Mouse (Mus musculus) liver, postnatal 0 days (tissue): ENCODE data around the gene Mtcl1. TPM values are rescaled to one million over a fixed set of nuclear protein-coding genes. Genes with fewer than 3 reads are reported as not detected.

ENCODE experiments used
- ATAC-seq: fragments of 200-750 bp; cut with Nextera tagmentation; 2 replicates; pipeline ENCODE4 v1.8.0; 2017; ENCODE audit warnings: mild to moderate bottlenecking, moderate library complexity
- DNase-seq: peaks from one replicate; pipeline ENCODE4 v3.0.0-alpha.2; 2016
- H3K27ac ChIP-seq: fragments of 300-500 bp; sonication (generic); 2 replicates; pipeline ENCODE4 v1.5.1; 2014; ENCODE audit warnings: antibody characterized with exemption, moderate library complexity, mild to moderate bottlenecking, low read depth
- H3K27me3 ChIP-seq: fragments of 300-500 bp; sonication (generic); 2 replicates; pipeline ENCODE4 v1.6.1; 2014; ENCODE audit warnings: low read length, control low read depth, mixed read lengths; ENCODE audit not compliant: insufficient read depth
- H3K36me3 ChIP-seq: fragments of 300-500 bp; sonication (generic); replicated peaks from 2 replicates; pipeline ENCODE4 v1.6.1; 2014; ENCODE audit warnings: mild to moderate bottlenecking, control low read depth, low read length, moderate library complexity, mixed read lengths; ENCODE audit not compliant: insufficient read depth
- H3K4me1 ChIP-seq: fragments of 300-500 bp; sonication (generic); 2 replicates; pipeline ENCODE4 v1.6.1; 2014; ENCODE audit warnings: antibody characterized with exemption, mild to moderate bottlenecking, control low read depth; ENCODE audit not compliant: insufficient read depth
- H3K4me2 ChIP-seq: fragments of 300-500 bp; sonication (generic); 2 replicates; pipeline ENCODE4 v1.6.1; 2014; ENCODE audit warnings: low read depth, mild to moderate bottlenecking, low read length, moderate library complexity, mixed read lengths
- H3K4me3 ChIP-seq: fragments of 300-500 bp; sonication (generic); 2 replicates; pipeline ENCODE4 v1.5.1; 2014; ENCODE audit warnings: low read depth, low read length
- H3K9ac ChIP-seq: fragments of 300-500 bp; sonication (generic); replicated peaks from 2 replicates; pipeline ENCODE4 v1.6.1; 2014; ENCODE audit warnings: mild to moderate bottlenecking, moderate library complexity
- H3K9me3 ChIP-seq: fragments of 300-500 bp; sonication (generic); 2 replicates; pipeline ENCODE4 v1.6.1; 2016; ENCODE audit warnings: mild to moderate bottlenecking, control low read depth, low read length, mixed read lengths
- CTCF ChIP-seq: sonication (generic); IDR thresholded peaks from 2 replicates; pipeline ENCODE4 v1.5.1; 2016; ENCODE audit warnings: antibody characterized with exemption, low read depth
- EP300 ChIP-seq: IDR thresholded peaks from 2 replicates; pipeline ENCODE4 v1.6.1; 2016; ENCODE audit warnings: antibody characterized with exemption, low read depth, mild to moderate bottlenecking
- WGBS: fragments of 180-500 bp; shearing (Covaris S2); extraction: QIAGEN DNeasy Blood & Tissue Kit; methylation state at CpG from one replicate; pipeline ENCODE4 v1.1.7; 2014; ENCODE audit not compliant: insufficient replicate concordance; 5-methylcytosine and 5-hydroxymethylcytosine counted together
- polyA plus RNA-seq: library from polyadenylated mRNA; unstranded; fragments of >200 nt; fragmentation: Nextera tagmentation; extraction: Ambion mirVana; gene quantifications from 2 replicates; pipeline ENCODE4 v1.2.1, GENCODE M21; 2015

Gene Mtcl1
- 0.13 and 0.14 TPM in 2 replicates for polyA plus RNA-seq

DNA sequence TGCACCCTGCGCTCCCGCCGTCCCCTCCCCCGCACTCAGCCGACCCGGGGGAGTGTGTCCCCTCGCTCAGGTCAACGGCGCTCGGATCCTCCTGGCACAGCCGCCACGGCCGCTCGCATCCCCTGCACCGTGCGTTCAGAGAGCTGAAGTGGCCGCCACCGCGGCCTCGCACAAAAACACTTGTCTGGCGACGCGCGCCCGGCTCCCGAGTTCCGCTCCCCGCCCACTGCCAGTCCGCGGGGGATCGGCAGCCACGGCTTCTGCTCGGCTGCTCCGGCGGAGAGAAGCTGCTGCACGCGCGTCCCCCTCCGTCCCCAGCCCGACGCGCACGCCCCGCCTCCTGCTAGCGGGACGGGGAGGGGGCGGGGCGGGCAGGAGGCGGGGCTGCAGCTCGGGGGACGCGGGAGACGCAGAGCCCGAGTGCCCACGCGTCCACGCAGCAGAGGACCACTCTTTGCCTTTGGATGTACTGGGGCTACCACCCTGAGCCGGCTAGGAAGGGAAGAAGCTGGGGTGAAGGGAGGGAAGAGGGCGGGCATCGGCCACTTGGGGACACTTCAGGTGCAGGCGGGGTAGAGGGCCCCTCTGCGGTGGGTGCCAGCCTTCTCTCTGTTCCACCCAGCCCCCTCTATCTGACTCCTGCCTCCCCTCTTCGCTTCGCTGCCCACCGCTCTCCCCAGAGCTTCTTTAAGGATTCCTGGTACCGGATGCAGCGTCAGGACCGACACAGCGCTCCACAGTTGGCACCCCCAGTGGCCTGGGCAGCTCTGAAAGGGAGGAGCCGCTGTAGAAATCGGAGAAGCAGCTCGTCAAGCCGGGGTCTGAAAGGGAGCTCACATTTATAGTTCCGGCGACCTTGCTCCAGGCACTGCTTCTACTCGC lies at the start of gene Mtcl1:
Mtcl1 (minus strand) TSS at position 291 of the 882 bp plus-strand sequence.
- ATAC-seq (peak; percentile 38; the same call in 1 of the 2 replicates), DNase-seq (peak; percentile 47)
- no peak within 1 kb of the TSS for H3K9ac ChIP-seq
- H3K27ac ChIP-seq = no peak within 1 kb of the TSS
- WGBS = 1% methylated on average over 64 of the region's 76 CpGs
- peaks cover 9% of the 10 kb centered on the region; the same call in 1 of the 2 replicates for H3K4me1 ChIP-seq
- H3K9me3 ChIP-seq = no peaks in the 10 kb centered on the region
- TF ChIP-seq EP300 (no peak), CTCF (no peak)
- no peaks in the 10 kb centered on the region for H3K36me3 ChIP-seq
- H3K4me3 ChIP-seq = peak within 1 kb of the TSS; percentile 58
- H3K4me2 ChIP-seq = peak within 1 kb of the TSS; percentile 86
- peaks cover 62% of the 10 kb centered on the region for H3K27me3 ChIP-seq

DNA sequence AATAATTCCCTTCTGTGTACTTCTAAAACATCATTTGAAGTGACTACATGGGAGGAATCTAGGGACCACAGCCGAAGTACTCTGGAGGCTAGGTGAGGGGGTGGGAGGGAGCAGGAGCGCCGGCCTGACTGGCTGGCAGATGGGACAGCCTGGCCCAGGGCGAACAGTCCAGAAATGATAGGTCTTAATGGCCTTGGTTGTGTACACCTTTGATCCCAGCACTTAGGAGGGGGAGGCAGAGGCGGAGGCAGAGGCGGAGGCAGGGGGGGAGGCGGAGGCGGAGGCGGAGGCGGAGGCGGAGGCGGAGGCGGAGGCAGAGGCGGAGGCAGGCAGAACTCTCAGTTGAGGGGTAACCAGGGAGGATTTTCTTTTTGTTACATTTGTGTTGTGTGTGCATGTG lies 49.0 kb upstream of the Mtcl1 start:
- no peaks in the 10 kb centered on the region for H3K9me3 ChIP-seq
- WGBS = 74% methylated on average over 14 of the region's 14 CpGs
- H3K4me1 ChIP-seq = no peaks in the 10 kb centered on the region
- H3K27ac ChIP-seq = no peak overlapping the region
- H3K4me3 ChIP-seq = no peak overlapping the region
- H3K4me2 ChIP-seq = no peak overlapping the region
- DNase-seq (no peak), ATAC-seq (no peak)
- peaks cover 48% of the 10 kb centered on the region for H3K36me3 ChIP-seq
- H3K9ac ChIP-seq = no peak overlapping the region
- TF ChIP-seq CTCF = no peak
- TF ChIP-seq EP300 = no peak
- no peaks in the 10 kb centered on the region for H3K27me3 ChIP-seq

DNA sequence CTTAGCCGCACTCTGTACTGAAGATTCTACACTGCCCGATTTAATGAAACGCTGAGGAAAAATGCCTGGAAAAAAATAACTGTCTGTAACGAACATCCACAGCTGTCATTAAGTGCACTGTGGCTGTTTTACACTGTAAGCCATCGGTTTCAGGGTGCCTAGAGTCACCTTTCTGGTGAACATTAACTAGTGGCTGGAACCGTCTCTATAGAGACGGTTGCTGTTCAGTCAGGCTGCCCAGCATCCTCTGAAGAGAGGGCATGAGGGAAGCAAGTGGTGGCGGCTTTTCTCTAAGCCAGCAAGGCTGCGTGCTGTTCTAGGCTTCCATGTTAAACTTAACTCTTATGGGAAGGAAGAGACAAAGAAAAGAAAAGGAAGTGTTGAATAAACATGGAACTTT lies 47.0 kb upstream of the Mtcl1 start:
- Histone ChIP-seq H3K4me1 (no peaks in the 10 kb centered on the region), H3K36me3 (peaks cover 48% of the 10 kb centered on the region), H3K4me3 (no peak overlapping the region), H3K27ac (no peak overlapping the region), H3K9ac (no peak overlapping the region), H3K4me2 (no peak overlapping the region), H3K9me3 (no peaks in the 10 kb centered on the region), H3K27me3 (no peaks in the 10 kb centered on the region)
- WGBS = 74% methylated on average over 9 of the region's 9 CpGs
- DNase-seq = no peak
- TF ChIP-seq EP300 (no peak), CTCF (no peak)
- ATAC-seq = no peak

DNA sequence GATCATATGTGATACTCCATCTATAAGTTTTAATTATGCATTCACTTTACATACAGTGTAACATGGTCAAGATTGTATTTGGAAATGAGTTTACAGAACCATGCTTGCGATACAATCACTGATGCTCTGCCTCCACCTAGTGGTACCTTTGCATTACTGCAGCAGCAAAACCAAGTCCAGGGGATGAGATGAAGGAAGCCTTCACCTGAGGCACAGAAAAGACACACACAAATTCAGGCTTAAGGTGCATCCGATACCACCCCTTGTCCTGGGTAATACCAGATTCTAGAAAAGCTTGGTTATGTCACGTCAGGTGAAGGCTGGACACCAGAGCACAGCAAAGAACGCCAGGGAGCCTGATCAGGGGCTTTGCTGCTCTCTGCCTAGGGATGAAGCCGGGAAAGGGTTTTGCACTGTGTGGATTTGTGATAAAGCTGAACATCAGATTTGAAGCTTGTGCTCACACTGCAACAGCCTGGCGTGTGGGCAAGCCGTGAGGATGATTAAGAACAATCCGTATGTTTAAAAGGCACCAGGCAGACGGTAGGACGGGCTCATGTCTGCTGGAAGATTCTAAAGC lies 40.6 kb upstream of the Mtcl1 start:
- ATAC-seq (no peak), DNase-seq (peak; percentile 39)
- no peak overlapping the region for H3K27ac ChIP-seq
- TF ChIP-seq EP300 (no peak), CTCF (peak; percentile 97)
- no peaks in the 10 kb centered on the region for H3K4me1 ChIP-seq
- H3K4me2 ChIP-seq = no peak overlapping the region
- no peak overlapping the region for H3K9ac ChIP-seq
- no peak overlapping the region for H3K4me3 ChIP-seq
- H3K36me3 ChIP-seq = peaks cover 10% of the 10 kb centered on the region
- no peaks in the 10 kb centered on the region for H3K9me3 ChIP-seq
- H3K27me3 ChIP-seq = 0 out of 2 replicates have a peak, but pooled peaks cover 4% of the 10 kb centered on the region
- 41% methylated on average over 10 of the region's 10 CpGs for WGBS

- ATAC-seq (no peak), DNase-seq (no peak)
- Histone ChIP-seq H3K27ac (no peak overlapping the region), H3K4me3 (no peak overlapping the region), H3K9me3 (no peaks in the 10 kb centered on the region), H3K36me3 (no peaks in the 10 kb centered on the region), H3K27me3 (0 out of 2 replicates have a peak, but pooled peaks cover 8% of the 10 kb centered on the region), H3K9ac (no peak overlapping the region), H3K4me2 (no peak overlapping the region), H3K4me1 (no peaks in the 10 kb centered on the region)
- TF ChIP-seq EP300 (no peak), CTCF (no peak)
- 71% methylated on average over 6 of the region's 6 CpGs for WGBS
Observed at GRCm38 (mm10) chr17:66486576-66486975, 37.0 kb upstream of the Mtcl1 start.

DNA sequence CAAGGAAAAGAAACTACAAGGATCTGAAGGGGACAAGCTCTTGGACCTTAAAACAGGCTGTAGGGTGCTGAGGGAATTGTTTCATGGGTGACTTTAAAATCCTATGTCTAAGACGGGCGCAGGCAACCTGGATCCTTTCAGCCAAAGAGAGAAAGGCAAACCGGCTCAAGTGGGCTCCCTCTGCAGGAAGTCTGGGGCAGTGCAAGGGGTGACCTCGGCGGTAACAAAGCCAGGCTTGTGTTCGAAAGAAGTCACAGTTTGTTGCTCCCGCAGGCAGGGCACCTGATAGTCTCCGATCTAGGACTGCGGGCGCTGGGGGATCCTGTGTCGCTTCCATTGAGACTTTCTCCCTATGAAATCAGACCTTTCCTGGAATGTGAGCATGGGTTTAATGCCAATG lies 36.2 kb upstream of the Mtcl1 start:
- TF ChIP-seq EP300 = no peak
- peak; percentile 77 for TF ChIP-seq CTCF

More for the DNA sequence above, 36.2 kb upstream of the Mtcl1 start:
- DNase-seq = peak; percentile 64
- WGBS = 14% methylated on average over 11 of the region's 11 CpGs
- H3K4me3 ChIP-seq = no peak overlapping the region
- no peak overlapping the region for H3K27ac ChIP-seq
- no peak for ATAC-seq
- H3K4me2 ChIP-seq = no peak overlapping the region; the same call in 1 of the 2 replicates
- no peaks in the 10 kb centered on the region for H3K36me3 ChIP-seq
- H3K9me3 ChIP-seq = no peaks in the 10 kb centered on the region
- no peak overlapping the region for H3K9ac ChIP-seq
- 0 out of 2 replicates have a peak, but pooled peaks cover 8% of the 10 kb centered on the region for H3K27me3 ChIP-seq
- no peaks in the 10 kb centered on the region for H3K4me1 ChIP-seq
